Mouse (Mus musculus) heart, adult 2 months (tissue): ENCODE measurements at regions not wholly inside any gene's neighbourhood (a gene's known extent, or its start where the extent isn't known, plus 50 kb on each side); places are given as distances from the start of the nearest gene placed in this dataset.

ENCODE experiments used
- DNase-seq, 2 experiments: peaks; one replicate each; pipeline ENCODE4 v3.0.0; 2021
- H3K27ac ChIP-seq: fragments of 200-600 bp; 2 replicates; pipeline ENCODE4 v1.8.1; 2022
- H3K27me3 ChIP-seq: fragments of 200-500 bp; 2 replicates; pipeline ENCODE4 v1.6.1; 2012; ENCODE audit warnings: mild to moderate bottlenecking, low read length, inconsistent platforms, mixed read lengths; ENCODE audit not compliant: control insufficient read depth, insufficient read depth
- H3K36me3 ChIP-seq: fragments of 200-500 bp; 2 replicates; pipeline ENCODE4 v1.6.1; 2012; ENCODE audit warnings: low read length, inconsistent platforms; ENCODE audit not compliant: control insufficient read depth, insufficient read depth
- H3K4me1 ChIP-seq: fragments of 200-500 bp; 2 replicates; pipeline ENCODE4 v1.6.1; 2011; ENCODE audit warnings: low read length; ENCODE audit not compliant: control insufficient read depth, insufficient read depth
- H3K4me3 ChIP-seq: fragments of 200-600 bp; 2 replicates; pipeline ENCODE4 v1.8.1; 2022
- H3K79me2 ChIP-seq: fragments of 200-500 bp; replicated peaks from 2 replicates; pipeline ENCODE4 v1.6.1; 2012; ENCODE audit warnings: mild to moderate bottlenecking, inconsistent platforms, low read length, moderate library complexity, mixed read lengths; ENCODE audit not compliant: control insufficient read depth, insufficient read depth
- H3K9ac ChIP-seq: fragments of 200-500 bp; 2 replicates; pipeline ENCODE4 v1.6.1; 2012; ENCODE audit warnings: low read depth, mild to moderate bottlenecking, control low read depth, inconsistent platforms, low read length, mixed read lengths
- CTCF ChIP-seq: fragments of 200-600 bp; IDR thresholded peaks from 2 replicates; pipeline ENCODE4 v1.8.1; 2022; ENCODE audit warnings: antibody characterized with exemption, mild to moderate bottlenecking, moderate library complexity
- EP300 ChIP-seq: fragments of 200-500 bp; IDR thresholded peaks from 2 replicates; pipeline ENCODE4 v1.6.1; 2011; ENCODE audit warnings: low read depth, low read length, control low read depth; ENCODE audit not compliant: insufficient read depth
- POLR2A ChIP-seq: fragments of 200-500 bp; IDR thresholded peaks from 2 replicates; pipeline ENCODE4 v1.6.1; 2011; ENCODE audit warnings: mild to moderate bottlenecking, low read depth, low read length, control low read depth; ENCODE audit not compliant: insufficient read depth
- WGBS: fragments of 180-500 bp; shearing (Covaris S2); methylation state at CpG from one replicate; pipeline ENCODE4 v1.1.7; 2018; 5-methylcytosine and 5-hydroxymethylcytosine counted together
- intact Hi-C: fragments of 180-260 bp; cut with DNase I; formaldehyde crosslinking; loops from one replicate; pipeline ENCODE4 v1.15.1; 2025

- no peak for DNase-seq
- Histone ChIP-seq H3K9ac (no peak overlapping the region), H3K4me1 (no peaks in the 10 kb centered on the region), H3K27ac (no peak overlapping the region), H3K27me3 (no peaks in the 10 kb centered on the region), H3K79me2 (no peaks in the 10 kb centered on the region), H3K36me3 (no peaks in the 10 kb centered on the region), H3K4me3 (no peak overlapping the region)
- WGBS: 95% methylated on average over 3 of the region's 3 CpGs
- intact Hi-C loops: no loop called here
- no peak for TF ChIP-seq CTCF
- no peak for TF ChIP-seq POLR2A
- no peak for TF ChIP-seq EP300
Measured at GRCm38 (mm10) chr9:87409736-87410135, 154.4 kb upstream of the Cep162 start.

- WGBS: 89% methylated on average over 8 of the region's 8 CpGs
- Histone ChIP-seq H3K9ac (no peak overlapping the region), H3K4me3 (no peak overlapping the region), H3K27me3 (no peaks in the 10 kb centered on the region), H3K4me1 (no peaks in the 10 kb centered on the region), H3K79me2 (no peaks in the 10 kb centered on the region), H3K27ac (no peak overlapping the region), H3K36me3 (no peaks in the 10 kb centered on the region)
- intact Hi-C loops: no loop called here
- no peak for DNase-seq
- TF ChIP-seq CTCF (no peak), POLR2A (no peak)
Measured at GRCm38 (mm10) chr9:87408805-87409204, 153.5 kb upstream of the Cep162 start.

GRCm38 (mm10) chr9:87406476-87406875 is 151.1 kb upstream of the Cep162 start:
- WGBS: 29% methylated on average over 12 of the region's 12 CpGs
- TF ChIP-seq CTCF: no peak
- no peak for TF ChIP-seq EP300
- TF ChIP-seq POLR2A: no peak
- no peak overlapping the region for H3K4me3 ChIP-seq

GRCm38 (mm10) chr9:87405115-87405720 is 149.9 kb upstream of the Cep162 start:
- H3K27me3 ChIP-seq: no peaks in the 10 kb centered on the region
- H3K4me1 ChIP-seq: no peaks in the 10 kb centered on the region
- no peak for DNase-seq
- intact Hi-C loops: no loop called here
- H3K36me3 ChIP-seq: no peaks in the 10 kb centered on the region
- no peaks in the 10 kb centered on the region for H3K79me2 ChIP-seq
- no peak overlapping the region for H3K27ac ChIP-seq
- H3K4me3 ChIP-seq: no peak overlapping the region
- 89% methylated on average over 7 of the region's 7 CpGs for WGBS
- TF ChIP-seq POLR2A (no peak), EP300 (no peak)
- no peak overlapping the region for H3K9ac ChIP-seq

More at GRCm38 (mm10) chr9:87406476-87406875, 151.1 kb upstream of the Cep162 start:
- H3K79me2 ChIP-seq: no peaks in the 10 kb centered on the region
- no peak overlapping the region for H3K27ac ChIP-seq
- H3K27me3 ChIP-seq: no peaks in the 10 kb centered on the region
- intact Hi-C loops: no loop called here
- H3K36me3 ChIP-seq: no peaks in the 10 kb centered on the region
- no peak for DNase-seq
- no peaks in the 10 kb centered on the region for H3K4me1 ChIP-seq
- no peak overlapping the region for H3K9ac ChIP-seq

DNA sequence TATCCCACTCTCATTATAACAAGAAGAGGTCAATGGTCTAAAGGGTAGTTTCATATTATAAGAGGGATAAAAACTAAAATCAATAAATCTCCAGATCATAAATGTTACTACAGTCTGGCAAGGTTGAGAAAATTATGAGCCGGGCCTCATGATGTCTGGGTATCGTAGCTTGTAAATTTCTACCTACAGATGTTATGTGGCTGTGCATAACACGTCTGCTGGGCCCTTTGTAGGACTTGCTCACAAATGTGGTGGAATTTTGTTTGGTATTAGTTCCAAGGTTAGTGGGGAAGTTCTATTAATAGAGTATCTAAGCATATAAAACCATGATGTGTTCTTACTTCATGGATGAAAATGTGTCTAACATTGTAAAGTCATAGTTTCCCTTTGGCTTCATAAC is 146.7 kb upstream of the Cep162 start:
- no peak for TF ChIP-seq POLR2A
- no peak for TF ChIP-seq CTCF
- no peak for TF ChIP-seq EP300
- Histone ChIP-seq H3K4me1 (no peaks in the 10 kb centered on the region), H3K9ac (no peak overlapping the region), H3K4me3 (no peak overlapping the region), H3K36me3 (no peaks in the 10 kb centered on the region), H3K27ac (no peak overlapping the region), H3K27me3 (no peaks in the 10 kb centered on the region), H3K79me2 (no peaks in the 10 kb centered on the region)
- WGBS: 84% methylated on average over 3 of the region's 3 CpGs
- intact Hi-C loops: no loop called here
- DNase-seq: no peak

DNA sequence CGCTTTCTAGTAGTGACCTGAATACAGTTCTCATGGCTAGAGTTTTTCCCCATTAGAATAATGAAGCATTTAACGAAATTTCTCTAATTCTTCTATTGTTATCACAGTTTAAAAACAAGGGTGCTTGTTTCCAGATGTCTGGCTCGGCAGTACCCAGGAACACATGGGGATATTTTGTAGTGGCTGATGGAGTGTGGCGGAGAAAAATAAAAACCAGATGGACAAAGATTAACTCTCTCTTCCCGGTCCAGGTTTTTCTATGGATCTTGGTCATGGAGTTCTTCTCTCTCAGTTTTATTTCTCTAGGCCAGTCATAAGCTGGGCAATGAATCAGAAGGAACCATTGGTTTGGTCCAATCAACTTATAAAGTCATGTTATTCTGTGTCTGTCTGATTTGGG is 132.2 kb upstream of the Cep162 start:
- Histone ChIP-seq H3K79me2 (no peaks in the 10 kb centered on the region), H3K27ac (no peak overlapping the region), H3K27me3 (no peaks in the 10 kb centered on the region), H3K4me3 (no peak overlapping the region), H3K4me1 (no peaks in the 10 kb centered on the region), H3K36me3 (no peaks in the 10 kb centered on the region), H3K9ac (no peak overlapping the region)
- no peak for TF ChIP-seq POLR2A
- intact Hi-C loops: no loop called here
- DNase-seq: no peak
- 71% methylated on average over 5 of the region's 5 CpGs for WGBS
